Mouse (Mus musculus) ES-E14 (cell line): ENCODE data around the gene Gjb4.

Experiments
- HCFC1 ChIP-seq: IDR thresholded peaks from 2 replicates; pipeline ENCODE4 v1.6.1; 2012; ENCODE audit warnings: low read length, inconsistent platforms, borderline replicate concordance; ENCODE audit not compliant: insufficient read depth
- MAFK ChIP-seq: IDR thresholded peaks from 2 replicates; pipeline ENCODE4 v1.6.1; 2014; ENCODE audit warnings: mild to moderate bottlenecking, low read depth, low read length, inconsistent platforms; ENCODE audit not compliant: insufficient read depth
- ZC3H11A ChIP-seq: IDR thresholded peaks from 2 replicates; pipeline ENCODE4 v1.6.1; 2012; ENCODE audit warnings: low read depth, mild to moderate bottlenecking, inconsistent platforms, low read length, borderline replicate concordance

GRCm38 (mm10) chr4:127389645-127390044 is 35.8 kb upstream of the Gjb4 start:
- TF ChIP-seq ZC3H11A (no peak), HCFC1 (no peak), MAFK (no peak)
